Mouse (Mus musculus) olfactory bulb, adult 2 months (tissue): ENCODE data around the gene Ddah2. TPM values are rescaled to one million over a fixed set of nuclear protein-coding genes. Genes with fewer than 3 reads are reported as not detected.

Experiments
- H3K27ac ChIP-seq: fragments of 200-500 bp; 2 replicates; pipeline ENCODE4 v1.5.1; 2012; ENCODE audit warnings: low read depth, low read length; ENCODE audit not compliant: insufficient read depth
- H3K4me1 ChIP-seq: fragments of 200-500 bp; 2 replicates; pipeline ENCODE4 v1.6.1; 2012; ENCODE audit warnings: low read length; ENCODE audit not compliant: control insufficient read depth, insufficient read depth
- H3K4me3 ChIP-seq: fragments of 200-500 bp; 2 replicates; pipeline ENCODE4 v1.5.1; 2012; ENCODE audit warnings: mild to moderate bottlenecking, low read depth, low read length, moderate library complexity; ENCODE audit not compliant: insufficient read depth
- CTCF ChIP-seq: fragments of 200-500 bp; IDR thresholded peaks from 2 replicates; pipeline ENCODE4 v1.5.1; 2012; ENCODE audit warnings: low read depth, mild to moderate bottlenecking, low read length, moderate library complexity; ENCODE audit not compliant: insufficient read depth
- POLR2A ChIP-seq: fragments of 200-500 bp; IDR thresholded peaks from 2 replicates; pipeline ENCODE4 v1.6.1; 2012; ENCODE audit warnings: mild to moderate bottlenecking, low read depth, low read length, moderate library complexity; ENCODE audit not compliant: insufficient read depth
- WGBS: fragments of 180-500 bp; shearing (Covaris S2); methylation state at CpG from one replicate; pipeline ENCODE4 v1.1.7; 2018; 5-methylcytosine and 5-hydroxymethylcytosine counted together
- polyA plus RNA-seq: library from polyadenylated mRNA; stranded (reverse); fragments of >200 nt; gene quantifications from 2 replicates; pipeline ENCODE4 v1.2.4, GENCODE M21; 2012; ENCODE audit warnings: low replicate concordance; ENCODE audit not compliant: missing spikeins, insufficient read depth, insufficient read length

Gene Ddah2
- polyA plus RNA-seq, 1 experiment: not detected

DNA sequence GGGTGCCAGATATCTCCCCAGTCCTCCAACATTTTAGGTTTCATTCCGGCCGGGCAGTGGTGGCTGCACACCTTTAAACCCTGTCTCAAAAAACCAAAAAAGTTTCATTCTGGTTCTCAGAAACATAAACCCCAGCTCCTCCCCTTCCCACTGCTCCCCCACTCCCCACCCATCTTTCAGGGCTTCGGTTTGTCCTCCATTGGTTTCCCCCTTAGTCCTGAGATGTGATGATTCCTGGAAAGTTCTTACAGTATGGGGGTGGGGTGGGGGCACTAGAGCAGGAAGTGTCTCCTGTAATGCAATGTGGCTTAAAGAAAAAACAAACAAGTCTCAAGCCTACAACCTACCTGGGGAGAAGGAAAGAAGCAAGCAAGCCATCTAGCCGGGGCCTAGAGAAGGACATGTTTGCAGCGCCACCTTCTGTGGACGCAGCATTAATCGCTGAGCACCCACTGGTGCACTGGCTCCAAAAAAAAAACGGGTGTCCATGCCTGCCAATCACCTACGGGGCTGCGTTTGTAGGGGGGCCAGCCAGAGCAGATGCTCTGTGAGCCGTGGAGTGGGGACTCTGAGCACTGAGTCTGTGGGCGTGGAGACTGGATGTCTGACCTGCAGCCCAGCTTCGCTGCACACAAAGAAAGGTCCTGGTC, 47.0 kb downstream of the Ddah2 start:
- Histone ChIP-seq H3K4me1 (peaks cover 2% of the 10 kb centered on the region; the same call in 1 of the 2 replicates), H3K4me3 (no peak overlapping the region), H3K27ac (no peak overlapping the region)
- 25% methylated on average over 13 of the region's 13 CpGs for WGBS
- TF ChIP-seq CTCF (0 out of 2 replicates have a peak, but pooled peaks have one; percentile 11), POLR2A (no peak)

- TF ChIP-seq CTCF (no peak), POLR2A (no peak)
- peaks cover 2% of the 10 kb centered on the region; the same call in 1 of the 2 replicates for H3K4me1 ChIP-seq
- WGBS: 60% methylated on average over 3 of the region's 3 CpGs
- no peak overlapping the region for H3K27ac ChIP-seq
- H3K4me3 ChIP-seq: no peak overlapping the region
Observed at GRCm38 (mm10) chr17:35106522-35106921, 47.7 kb downstream of the Ddah2 start.

DNA sequence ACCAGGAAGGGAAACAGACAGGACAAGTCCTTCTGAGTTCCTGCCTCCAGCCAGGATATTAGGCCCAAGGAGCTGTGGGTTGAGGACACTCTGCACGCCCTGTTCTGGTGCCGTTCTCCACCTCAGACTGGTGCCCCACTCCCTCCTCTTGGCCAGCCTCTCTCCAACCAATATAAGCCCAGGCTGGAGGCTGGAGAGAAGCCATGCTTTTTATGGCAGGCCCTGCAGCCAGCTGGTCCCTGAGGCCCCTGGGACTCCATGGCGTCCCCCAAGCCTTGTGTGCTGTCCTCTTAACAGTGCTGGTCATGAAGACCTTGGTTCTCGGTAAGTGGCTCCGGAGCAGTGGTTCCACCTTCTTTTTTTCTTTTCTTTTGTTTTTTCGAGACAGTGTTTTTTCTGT, 49.3 kb downstream of the Ddah2 start, which contains the start of gene Ly6g5c:
Gene Ly6g5c, plus strand, starts transcription at position 183 of the 400 bp plus-strand sequence.
- Histone ChIP-seq H3K4me3 (no peak within 1 kb of the TSS), H3K27ac (no peak within 1 kb of the TSS), H3K4me1 (peaks cover 2% of the 10 kb centered on the region; the same call in 1 of the 2 replicates)
- 80% methylated on average over 6 of the region's 6 CpGs for WGBS
- no peak for TF ChIP-seq CTCF
- no peak for TF ChIP-seq POLR2A

Other genes with a start within 250 kb of the Ddah2 start
- gene Stk19, start 222.1 kb upstream of the Ddah2 start, polyA plus RNA-seq: not detected in 2 replicates
- gene Dxo, start 222.0 kb upstream of the Ddah2 start, polyA plus RNA-seq: not detected in 2 replicates
- not detected in 2 replicates for gene Skiv2l, start 208.8 kb upstream of the Ddah2 start, polyA plus RNA-seq
- not detected in 2 replicates for gene Nelfe, start 208.6 kb upstream of the Ddah2 start, polyA plus RNA-seq
- gene Cfb, start 196.5 kb upstream of the Ddah2 start, polyA plus RNA-seq: not detected in 2 replicates
- not detected in 2 replicates for gene Zbtb12, start 179.6 kb upstream of the Ddah2 start, polyA plus RNA-seq
- not detected in 2 replicates for gene Gm20547, start 177.0 kb upstream of the Ddah2 start, polyA plus RNA-seq
- not detected in 2 replicates for gene C2, start 160.8 kb upstream of the Ddah2 start, polyA plus RNA-seq
- gene Ehmt2, start 160.6 kb upstream of the Ddah2 start, polyA plus RNA-seq: 130 TPM in 1 of 2 replicates, not detected in the other
- gene Slc44a4, start 144.6 kb upstream of the Ddah2 start, polyA plus RNA-seq: not detected in 2 replicates
- gene Neu1, start 127.8 kb upstream of the Ddah2 start, polyA plus RNA-seq: not detected in 2 replicates
- gene Hspa1b, start 99.8 kb upstream of the Ddah2 start, polyA plus RNA-seq: not detected in 2 replicates
- gene Gm20481, start 89.1 kb upstream of the Ddah2 start, polyA plus RNA-seq: not detected in 2 replicates
- not detected in 2 replicates for gene Hspa1a, start 86.9 kb upstream of the Ddah2 start, polyA plus RNA-seq
- gene Hspa1l, start 86.3 kb upstream of the Ddah2 start, polyA plus RNA-seq: not detected in 2 replicates
- gene Lsm2, start 77.2 kb upstream of the Ddah2 start, polyA plus RNA-seq: not detected in 2 replicates
- not detected in 2 replicates for gene Vars, start 58.0 kb upstream of the Ddah2 start, polyA plus RNA-seq
- gene Vwa7, start 42.5 kb upstream of the Ddah2 start, polyA plus RNA-seq: not detected in 2 replicates
- gene Sapcd1, start 31.0 kb upstream of the Ddah2 start, polyA plus RNA-seq: not detected in 2 replicates
- gene Msh5, start 12.3 kb upstream of the Ddah2 start, polyA plus RNA-seq: not detected in 2 replicates
- not detected in 2 replicates for gene Clic1, start 9.1 kb upstream of the Ddah2 start, polyA plus RNA-seq
- not detected in 2 replicates for gene Ly6g6c, start 6.4 kb downstream of the Ddah2 start, polyA plus RNA-seq
- not detected in 2 replicates for gene Mpig6b, start 7.1 kb downstream of the Ddah2 start, polyA plus RNA-seq
- gene Ly6g6e, start 17.9 kb downstream of the Ddah2 start, polyA plus RNA-seq: not detected in 2 replicates
- not detected in 2 replicates for gene Ly6g6d, start 19.0 kb downstream of the Ddah2 start, polyA plus RNA-seq
- not detected in 2 replicates for gene Ly6g6f, start 26.6 kb downstream of the Ddah2 start, polyA plus RNA-seq
- gene Abhd16a, start 30.2 kb downstream of the Ddah2 start, polyA plus RNA-seq: not detected in 2 replicates
- gene Ly6g5c, start 49.2 kb downstream of the Ddah2 start, polyA plus RNA-seq: not detected in 2 replicates
- not detected in 2 replicates for gene Ly6g5b, start 56.4 kb downstream of the Ddah2 start, polyA plus RNA-seq
- not detected in 2 replicates for gene Gpank1, start 62.4 kb downstream of the Ddah2 start, polyA plus RNA-seq
- not detected in 2 replicates for gene Csnk2b, start 63.0 kb downstream of the Ddah2 start, polyA plus RNA-seq
- gene D17H6S53E, start 67.3 kb downstream of the Ddah2 start, polyA plus RNA-seq: not detected in 2 replicates
- gene Apom, start 73.0 kb downstream of the Ddah2 start, polyA plus RNA-seq: not detected in 2 replicates
- gene Bag6, start 76.1 kb downstream of the Ddah2 start, polyA plus RNA-seq: 684 TPM in 1 of 2 replicates, not detected in the other
- gene Prrc2a, start 105.9 kb downstream of the Ddah2 start, polyA plus RNA-seq: 146 and 391 TPM in 2 replicates
- not detected in 2 replicates for gene Aif1, start 117.0 kb downstream of the Ddah2 start, polyA plus RNA-seq
- not detected in 2 replicates for gene Lst1, start 129.4 kb downstream of the Ddah2 start, polyA plus RNA-seq
- not detected in 2 replicates for gene Ltb, start 135.4 kb downstream of the Ddah2 start, polyA plus RNA-seq
- not detected in 2 replicates for gene Tnf, start 143.0 kb downstream of the Ddah2 start, polyA plus RNA-seq
- not detected in 2 replicates for gene Lta, start 146.3 kb downstream of the Ddah2 start, polyA plus RNA-seq
- not detected in 2 replicates for gene Gm16181, start 161.8 kb downstream of the Ddah2 start, polyA plus RNA-seq
- not detected in 2 replicates for gene Atp6v1g2, start 174.6 kb downstream of the Ddah2 start, polyA plus RNA-seq
- gene Nfkbil1, start 176.8 kb downstream of the Ddah2 start, polyA plus RNA-seq: not detected in 2 replicates
- 290 and 359 TPM in 2 replicates for gene Ddx39b, start 182.7 kb downstream of the Ddah2 start, polyA plus RNA-seq
- 345 and 592 TPM in 2 replicates for gene H2-D1, start 203.7 kb downstream of the Ddah2 start, polyA plus RNA-seq